Mouse (Mus musculus) forebrain, embryonic 14.5 days (tissue): ENCODE measurements around the gene Wbp1l. TPM values are rescaled to one million over a fixed set of nuclear protein-coding genes. Genes with fewer than 3 reads are reported as not detected.

Source experiments
- ATAC-seq: fragments of 200-750 bp; cut with Nextera tagmentation; 2 replicates; pipeline ENCODE4 v1.8.0; 2017; ENCODE audit warnings: mild to moderate bottlenecking, moderate library complexity
- DNase-seq: peaks from one replicate; pipeline ENCODE4 v3.0.0-alpha.2; 2015; ENCODE audit warnings: low spot score
- H3K27ac ChIP-seq: fragments of 300-500 bp; sonication (generic); 2 replicates; pipeline ENCODE4 v1.5.1; 2014; ENCODE audit warnings: low read depth, mild to moderate bottlenecking, control low read depth, low read length, moderate library complexity
- H3K27me3 ChIP-seq: fragments of 300-500 bp; sonication (generic); replicated peaks from 2 replicates; pipeline ENCODE4 v1.6.1; 2014; ENCODE audit warnings: low read length, control low read depth, mixed read lengths; ENCODE audit not compliant: control insufficient read depth, insufficient read depth
- H3K36me3 ChIP-seq: fragments of 300-500 bp; sonication (generic); 2 replicates; pipeline ENCODE4 v1.6.1; 2014; ENCODE audit warnings: low read length, control low read depth; ENCODE audit not compliant: control insufficient read depth, insufficient read depth
- H3K4me1 ChIP-seq: fragments of 300-500 bp; sonication (generic); 2 replicates; pipeline ENCODE4 v1.6.1; 2014; ENCODE audit warnings: antibody characterized with exemption, low read length, control low read depth; ENCODE audit not compliant: control insufficient read depth, insufficient read depth
- H3K4me2 ChIP-seq: fragments of 300-500 bp; sonication (generic); 2 replicates; pipeline ENCODE4 v1.6.1; 2014; ENCODE audit warnings: mild to moderate bottlenecking, control low read depth, low read length
- H3K4me3 ChIP-seq: fragments of 300-500 bp; sonication (generic); 2 replicates; pipeline ENCODE4 v1.5.1; 2014; ENCODE audit warnings: low read depth, low read length, control low read depth
- H3K9ac ChIP-seq: fragments of 300-500 bp; sonication (generic); 2 replicates; pipeline ENCODE4 v1.6.1; 2014; ENCODE audit warnings: mild to moderate bottlenecking, low read length, control low read depth, moderate library complexity
- H3K9me3 ChIP-seq: fragments of 300-500 bp; sonication (generic); replicated peaks from 2 replicates; pipeline ENCODE4 v1.6.1; 2016; ENCODE audit warnings: low read length, control low read depth, mixed read lengths; ENCODE audit not compliant: control insufficient read depth
- WGBS: fragments of 180-500 bp; shearing (Covaris S2); extraction: QIAGEN DNeasy Blood & Tissue Kit; methylation state at CpG from one replicate; pipeline ENCODE4 v1.1.7; 2014; 5-methylcytosine and 5-hydroxymethylcytosine counted together
- polyA plus RNA-seq: library from polyadenylated mRNA; unstranded; fragments of >200 nt; fragmentation: Nextera tagmentation; extraction: Ambion mirVana; gene quantifications from 2 replicates; pipeline ENCODE4 v1.2.1, GENCODE M21; 2014

Wbp1l gene
- polyA plus RNA-seq, 1 experiment from 2014 or later, result 23.6 TPM

DNA sequence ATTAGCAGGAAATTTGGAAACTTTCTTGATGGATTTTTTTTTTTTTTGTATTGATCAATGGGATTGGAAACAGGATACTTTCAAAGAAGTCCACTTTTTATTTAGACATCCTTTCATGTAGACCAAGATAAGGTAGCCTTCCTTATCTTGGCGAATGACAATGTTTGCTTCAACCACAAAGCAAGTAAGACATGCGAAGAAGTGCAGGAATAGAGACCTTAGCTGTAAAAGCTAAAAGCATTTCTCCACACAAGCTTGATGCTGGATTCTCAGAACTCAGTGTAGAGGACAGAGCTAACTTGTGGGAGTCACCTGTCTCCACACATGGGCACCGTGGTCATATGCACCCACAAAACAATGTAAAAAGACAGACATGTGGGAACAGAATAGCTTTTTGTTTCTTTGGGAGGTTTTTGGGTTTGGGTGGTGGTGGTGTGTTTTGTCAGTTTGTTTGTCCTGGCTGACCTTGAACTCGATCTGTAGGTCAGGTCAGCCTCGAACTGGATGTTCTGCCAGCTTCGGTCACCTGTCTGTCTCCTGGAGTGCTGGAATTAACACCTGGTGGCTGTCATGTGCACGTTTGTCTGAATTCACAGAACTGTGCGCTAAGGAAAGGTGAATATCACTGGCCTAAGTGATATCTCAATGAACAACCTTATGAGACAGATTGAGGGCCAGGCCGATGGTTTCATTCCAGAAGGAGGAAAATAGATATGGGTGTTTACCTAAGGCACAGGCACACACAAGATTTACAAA is 107.8 kb downstream of the Wbp1l start:
- no peak overlapping the region for H3K27ac ChIP-seq
- ATAC-seq (no peak), DNase-seq (no peak)
- peak overlapping the region; percentile 36 for H3K4me3 ChIP-seq
- no peak overlapping the region for H3K9ac ChIP-seq
- H3K9me3 ChIP-seq, result no peaks in the 10 kb centered on the region
- H3K36me3 ChIP-seq, result no peaks in the 10 kb centered on the region
- peak overlapping the region; percentile 61 for H3K4me2 ChIP-seq
- H3K4me1 ChIP-seq, result peaks cover 6% of the 10 kb centered on the region; the same call in 1 of the 2 replicates
- no peaks in the 10 kb centered on the region for H3K27me3 ChIP-seq
- 81% methylated on average over 9 of the region's 9 CpGs for whole genome bisulfite sequencing

Other genes starting within 250 kb of the Wbp1l start
- gene 2310034G01Rik, start 248.8 kb upstream of the Wbp1l start, polyA plus RNA-seq, result 1.8 and 2.2 TPM in 2 replicates
- 402 and 428 TPM in 2 replicates for gene Actr1a, start 203.3 kb upstream of the Wbp1l start, polyA plus RNA-seq
- gene Sufu, start 202.2 kb upstream of the Wbp1l start, polyA plus RNA-seq, result 21.8 and 27.8 TPM in 2 replicates
- gene Trim8, start 97.4 kb upstream of the Wbp1l start, polyA plus RNA-seq, result 23.0 and 24.8 TPM in 2 replicates
- 159 and 164 TPM in 2 replicates for gene Arl3, start 25.9 kb upstream of the Wbp1l start, polyA plus RNA-seq
- 6.8 and 8.0 TPM in 2 replicates for gene Sfxn2, start 25.7 kb upstream of the Wbp1l start, polyA plus RNA-seq
- not detected in 2 replicates for gene Cyp17a1, start 74.1 kb downstream of the Wbp1l start, polyA plus RNA-seq
- 10.5 and 12.5 TPM in 2 replicates for gene Borcs7, start 90.8 kb downstream of the Wbp1l start, polyA plus RNA-seq
- gene As3mt, start 108.4 kb downstream of the Wbp1l start, polyA plus RNA-seq, result 19.8 and 22.6 TPM in 2 replicates
- gene Cnnm2, start 162.5 kb downstream of the Wbp1l start, polyA plus RNA-seq, result 2.8 and 4.1 TPM in 2 replicates